Mouse (Mus musculus) testis, adult 10 weeks (tissue): ENCODE data around the gene Bcap29. TPM values are rescaled to one million over a fixed set of nuclear protein-coding genes. Genes with fewer than 3 reads are reported as not detected.

Source experiments
- polyA plus RNA-seq: library from polyadenylated mRNA; stranded (reverse); fragments of 350-450 nt; fragmentation: Illumina TruSeq; extraction: RNeasy Lipid Tissue Mini Kit (QIAGEN cat#74804); gene quantifications from one replicate; pipeline ENCODE4 v1.2.3, GENCODE M21; 2014; ENCODE audit warnings: low read depth, low replicate concordance

Bcap29 gene
- polyA plus RNA-seq = 682 TPM

GRCm38 (mm10) chr12:31634343-31635239 is at the start of gene Bcap29:
TSS of gene Bcap29 (minus strand) at chr12:31634658.

GRCm38 (mm10) chr12:31654197-31654964 is 19.9 kb upstream of the Bcap29 start, which contains the start of the genes Dus4l and Cog5:
TSS of gene Dus4l (minus strand) at chr12:31654826.
TSS of gene Cog5 (plus strand) at chr12:31654869.

Other genes with a start within 250 kb of the Bcap29 start
- gene Slc26a3, start 243.8 kb downstream of the Bcap29 start, polyA plus RNA-seq = 0.45 TPM
- gene Cbll1, start 135.0 kb downstream of the Bcap29 start, polyA plus RNA-seq = 42.6 TPM
- gene Slc26a4, start 74.7 kb downstream of the Bcap29 start, polyA plus RNA-seq = 0.21 TPM
- 7.2 TPM for gene Dus4l, start 20.2 kb upstream of the Bcap29 start, polyA plus RNA-seq
- 52.3 TPM for gene Cog5, start 20.2 kb upstream of the Bcap29 start, polyA plus RNA-seq
- gene Gpr22, start 79.3 kb upstream of the Bcap29 start, polyA plus RNA-seq = not detected